ENCODE assay signal across 18 mouse cellular contexts in the genomic region with DNA sequence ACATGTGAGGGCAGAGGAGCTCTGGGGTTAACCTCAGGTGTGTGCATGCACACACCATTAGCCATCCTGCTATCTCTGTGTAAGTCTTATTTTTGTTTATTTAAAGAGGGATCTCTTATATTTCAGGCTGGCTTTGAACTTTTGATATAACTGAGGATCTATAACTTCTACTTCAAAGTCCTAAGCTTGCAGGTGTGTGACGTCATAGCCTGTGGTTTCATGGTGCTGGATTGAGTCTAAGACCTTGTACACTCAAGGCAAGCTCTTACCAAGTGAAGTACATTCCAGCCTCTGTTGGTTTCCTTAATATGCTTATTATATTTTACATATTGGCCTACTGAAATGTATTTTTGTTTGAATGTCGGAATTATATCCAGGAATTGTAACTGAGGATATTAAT.
"Had no signal": no experiment of that assay in that cellular context is flagged by ENCODE, and none has a peak within 500 bp of the region (broad histone marks: within the 10 kb centered on the region; RNA-seq: fewer than 3 reads in every experiment).

No protein-coding gene starts in this region.

- H3K36me3 ChIP-seq: liver, embryonic 13.5 days; midbrain, embryonic 15.5 days; stomach, embryonic 15.5 days had no signal

- H3K4me2 ChIP-seq: limb, embryonic 13.5 days; liver, embryonic 13.5 days; lung, embryonic 14.5 days; midbrain, embryonic 12.5 days; midbrain, embryonic 15.5 days; neural tube, embryonic 13.5 days; stomach, embryonic 15.5 days had no signal

- H3K27ac ChIP-seq: kidney, postnatal 0 days; left cerebral cortex, adult 2 months; limb, embryonic 13.5 days; liver, embryonic 13.5 days; macrophage; midbrain, embryonic 12.5 days; midbrain, embryonic 15.5 days; neural tube, embryonic 13.5 days; stomach, embryonic 15.5 days had no signal

- H3K27me3 ChIP-seq: limb, embryonic 13.5 days; liver, embryonic 13.5 days; midbrain, embryonic 12.5 days; midbrain, embryonic 15.5 days; neural tube, embryonic 13.5 days; stomach, embryonic 15.5 days had no signal

- H3K4me3 ChIP-seq: left cerebral cortex, adult 2 months; limb, embryonic 13.5 days; liver, embryonic 13.5 days; midbrain, embryonic 12.5 days; midbrain, embryonic 15.5 days; neural tube, embryonic 13.5 days; stomach, embryonic 15.5 days had no signal

- DNase-seq: kidney, postnatal 25 days; layer of hippocampus, postnatal 36 days; liver; liver, embryonic 13.5 days; lung, embryonic 14.5 days; retina, postnatal 1 day; right cerebral cortex, postnatal 25 days; spleen, adult 18-20 months had no signal

- ATAC-seq: intestine, postnatal 0 days; lung, postnatal 0 days; midbrain, embryonic 15.5 days had no signal

- H3K4me1 ChIP-seq: limb, embryonic 13.5 days; liver, embryonic 13.5 days; midbrain, embryonic 12.5 days; midbrain, embryonic 15.5 days; neural tube, embryonic 13.5 days; stomach, embryonic 15.5 days had no signal

- H3K9me3 ChIP-seq: limb, embryonic 13.5 days; liver, embryonic 13.5 days; midbrain, embryonic 12.5 days; midbrain, embryonic 15.5 days; neural tube, embryonic 13.5 days; stomach, embryonic 15.5 days had no signal

- H3K9ac ChIP-seq: limb, embryonic 13.5 days; liver, embryonic 13.5 days; lung, embryonic 14.5 days; midbrain, embryonic 12.5 days; midbrain, embryonic 15.5 days; neural tube, embryonic 13.5 days; stomach, embryonic 15.5 days had no signal
